Mouse (Mus musculus): ENCODE measurements around the gene Ptprr.

DNA sequence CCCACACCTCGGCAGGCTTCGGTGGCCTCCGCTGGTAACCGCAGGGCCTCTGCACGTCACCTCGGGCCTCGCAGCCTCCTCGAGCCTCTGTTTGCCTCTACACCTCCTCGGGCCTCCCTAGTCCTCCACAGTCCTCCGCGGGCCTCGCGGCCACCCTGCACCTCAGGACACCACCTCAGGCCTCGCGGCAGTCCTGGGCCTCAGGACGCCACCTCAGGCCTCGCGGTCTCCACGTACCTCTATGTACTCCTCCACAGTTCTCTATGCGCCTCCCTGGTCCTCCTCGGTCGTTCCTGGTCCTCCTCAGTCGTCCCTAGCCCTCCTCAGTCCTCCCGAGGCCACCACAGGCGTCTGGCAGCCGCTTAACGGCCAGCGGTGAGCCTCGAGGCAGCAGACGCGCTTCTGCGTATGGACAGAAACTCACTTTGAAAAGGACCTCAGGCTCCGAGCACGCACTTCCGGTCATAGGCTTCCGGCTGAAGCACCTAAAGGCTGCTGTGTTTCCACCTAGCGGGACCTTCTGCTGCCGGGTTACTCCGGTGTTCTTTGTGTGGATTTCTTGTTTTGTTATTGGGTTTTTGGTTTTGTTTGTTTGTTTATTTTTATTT lies 96.0 kb downstream of the Ptprr start, which contains the start of gene 4933416C03Rik:
- no peak for TF ChIP-seq CTCF (conservative IDR thresholded peaks at IDR 0.05; ENCODE audit: low read length)
- no peak for TF ChIP-seq NANOG (IDR thresholded peaks at IDR 0.05; ENCODE audit: borderline replicate concordance, low read length)

All from E14TG2a.4 (cell line).